Mouse (Mus musculus): ENCODE measurements around the gene Sh3d19. TPM values are rescaled to one million over a fixed set of nuclear protein-coding genes. Genes with fewer than 3 reads are reported as not detected.

Gene Sh3d19
- polyA plus RNA-seq, 1 experiment from 2014 or later = 29.0 TPM

DNA sequence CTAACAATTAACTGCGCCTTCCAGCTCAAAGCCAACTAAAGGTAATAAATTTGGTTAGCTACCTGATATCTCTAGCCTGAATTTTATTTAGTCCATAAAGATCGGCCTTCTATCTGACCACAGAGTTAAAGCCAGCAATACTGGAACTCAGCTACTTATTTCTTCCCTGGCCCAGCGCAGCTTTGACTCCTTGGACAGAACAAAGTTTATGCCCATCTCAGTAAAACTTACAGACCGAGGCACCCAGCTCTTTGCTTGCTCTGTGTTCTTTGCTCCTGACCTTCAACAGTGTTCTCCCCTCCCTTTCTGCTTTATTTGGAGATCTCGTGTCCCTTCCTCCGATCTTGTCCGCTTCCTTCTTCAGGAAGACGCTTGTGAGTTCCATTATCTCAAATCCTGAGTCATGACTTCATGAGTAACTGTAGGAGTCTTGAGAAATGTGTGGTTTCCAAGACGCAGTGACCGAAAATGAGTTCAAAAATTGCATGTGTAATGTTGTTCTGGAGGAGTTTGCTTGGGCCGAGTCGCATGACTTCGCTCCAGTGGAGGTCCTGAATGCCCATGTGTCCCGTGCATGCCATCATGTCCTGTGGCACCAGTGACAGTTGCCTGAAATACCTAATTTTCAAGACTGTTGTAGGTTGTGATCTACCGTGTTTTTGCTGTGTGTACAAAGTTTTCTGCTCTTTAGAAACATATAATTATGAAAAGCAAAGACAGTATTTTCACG, 50.2 kb downstream of the Sh3d19 start:
- no peak overlapping the region for H3K4me2 ChIP-seq (ENCODE audit: low read length)
- DNase-seq (ENCODE audit: low spot score) = no peak
- no peak overlapping the region for H3K9ac ChIP-seq (ENCODE audit: low read depth, low read length)
- ATAC-seq (replicated peaks; ENCODE audit: low FRiP score, low read depth) = no peak
- H3K27me3 ChIP-seq (ENCODE audit: insufficient read depth, low read length) = no peaks in the 10 kb centered on the region
- no peak for TF ChIP-seq CTCF (IDR thresholded peaks at IDR 0.05; ENCODE audit: low read depth)
- no peak overlapping the region for H3K27ac ChIP-seq
- no peaks in the 10 kb centered on the region for H3K9me3 ChIP-seq (replicated peaks; ENCODE audit: low read length)
- no peaks in the 10 kb centered on the region for H3K36me3 ChIP-seq (ENCODE audit: insufficient read depth, low read length)
- H3K4me1 ChIP-seq (replicated peaks; ENCODE audit: insufficient read depth, low read length) = no peaks in the 10 kb centered on the region
- WGBS = 79% methylated on average over 16 of the region's 16 CpGs
- H3K4me3 ChIP-seq (replicated peaks; ENCODE audit: low read depth, low read length) = no peak overlapping the region

DNA sequence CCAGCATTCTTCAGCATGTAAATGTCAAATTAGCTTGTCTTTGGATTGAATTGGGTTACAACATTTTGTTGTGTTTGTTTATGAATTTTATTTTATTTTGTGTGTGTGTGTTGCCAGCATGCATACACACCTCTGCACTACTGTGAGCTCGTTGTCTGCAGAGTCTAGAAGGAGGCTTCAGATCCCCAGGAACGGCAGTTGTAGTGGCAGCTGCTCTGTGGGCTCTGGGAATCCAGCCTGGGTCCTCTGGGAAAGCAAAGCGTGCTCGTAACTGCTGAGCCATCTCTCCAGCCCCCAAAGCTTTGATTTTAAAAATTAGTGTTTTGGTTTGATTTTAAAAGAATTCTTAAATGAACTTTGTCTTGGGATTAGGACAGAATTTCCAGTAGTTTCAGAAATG, 50.7 kb downstream of the Sh3d19 start:
- DNase-seq (ENCODE audit: low spot score) = no peak
- H3K27me3 ChIP-seq (ENCODE audit: insufficient read depth, low read length) = no peaks in the 10 kb centered on the region
- H3K36me3 ChIP-seq (ENCODE audit: insufficient read depth, low read length) = no peaks in the 10 kb centered on the region
- TF ChIP-seq CTCF (IDR thresholded peaks at IDR 0.05; ENCODE audit: low read depth) = no peak
- no peak overlapping the region for H3K4me3 ChIP-seq (replicated peaks; ENCODE audit: low read depth, low read length)
- no peak for ATAC-seq (replicated peaks; ENCODE audit: low FRiP score, low read depth)
- no peak overlapping the region for H3K9ac ChIP-seq (ENCODE audit: low read depth, low read length)
- H3K27ac ChIP-seq = no peak overlapping the region
- no peaks in the 10 kb centered on the region for H3K9me3 ChIP-seq (replicated peaks; ENCODE audit: low read length)
- no peaks in the 10 kb centered on the region for H3K4me1 ChIP-seq (replicated peaks; ENCODE audit: insufficient read depth, low read length)
- 90% methylated on average over 4 of the region's 4 CpGs for WGBS
- no peak overlapping the region for H3K4me2 ChIP-seq (ENCODE audit: low read length)

DNA sequence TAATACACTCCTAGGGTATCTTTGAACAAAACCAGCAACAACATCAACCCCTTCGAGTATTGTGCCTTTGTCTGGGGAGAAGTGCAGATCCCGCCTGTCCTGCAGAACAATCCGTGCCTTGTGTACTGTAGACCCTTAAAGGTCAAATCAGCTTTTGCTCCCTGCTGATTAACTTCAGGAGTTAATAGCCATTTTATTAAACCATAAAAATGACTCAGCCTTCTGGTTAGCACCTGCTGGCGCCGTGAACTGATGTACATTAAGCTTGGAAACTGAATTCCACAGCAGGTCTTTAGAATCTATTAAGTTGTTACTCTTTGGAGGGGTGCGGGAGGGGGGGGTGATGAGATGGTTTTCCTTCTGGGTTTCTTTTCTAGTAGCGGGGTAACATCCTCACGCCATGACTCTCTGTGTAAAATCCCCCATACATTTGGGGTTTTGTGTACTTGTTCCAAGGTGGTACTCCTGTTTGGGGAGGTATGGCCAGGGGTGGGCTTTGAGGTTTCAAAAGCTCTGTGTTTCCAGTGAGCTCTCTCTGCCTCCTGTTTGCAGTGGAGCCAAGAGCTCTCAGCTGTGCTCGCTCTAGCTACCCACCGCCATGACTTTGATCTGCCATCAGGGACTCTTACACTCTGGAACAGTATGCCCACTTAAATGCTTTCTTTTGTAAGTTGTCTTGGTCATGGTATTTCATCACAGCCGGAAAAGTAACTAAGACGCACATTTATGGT, 53.3 kb downstream of the Sh3d19 start:
- Histone ChIP-seq H3K4me3 (replicated peaks; ENCODE audit: low read depth, low read length) (no peak overlapping the region), H3K9me3 (replicated peaks; ENCODE audit: low read length) (no peaks in the 10 kb centered on the region), H3K4me2 (ENCODE audit: low read length) (no peak overlapping the region), H3K4me1 (replicated peaks; ENCODE audit: insufficient read depth, low read length) (no peaks in the 10 kb centered on the region), H3K27ac (no peak overlapping the region), H3K9ac (ENCODE audit: low read depth, low read length) (no peak overlapping the region), H3K27me3 (ENCODE audit: insufficient read depth, low read length) (no peaks in the 10 kb centered on the region), H3K36me3 (ENCODE audit: insufficient read depth, low read length) (peaks cover 3% of the 10 kb centered on the region; the same call in 1 of the 2 replicates)
- TF ChIP-seq CTCF (IDR thresholded peaks at IDR 0.05; ENCODE audit: low read depth) = no peak
- DNase-seq (ENCODE audit: low spot score) (no peak), ATAC-seq (replicated peaks; ENCODE audit: low FRiP score, low read depth) (no peak)
- 92% methylated on average over 12 of the region's 12 CpGs for WGBS

DNA sequence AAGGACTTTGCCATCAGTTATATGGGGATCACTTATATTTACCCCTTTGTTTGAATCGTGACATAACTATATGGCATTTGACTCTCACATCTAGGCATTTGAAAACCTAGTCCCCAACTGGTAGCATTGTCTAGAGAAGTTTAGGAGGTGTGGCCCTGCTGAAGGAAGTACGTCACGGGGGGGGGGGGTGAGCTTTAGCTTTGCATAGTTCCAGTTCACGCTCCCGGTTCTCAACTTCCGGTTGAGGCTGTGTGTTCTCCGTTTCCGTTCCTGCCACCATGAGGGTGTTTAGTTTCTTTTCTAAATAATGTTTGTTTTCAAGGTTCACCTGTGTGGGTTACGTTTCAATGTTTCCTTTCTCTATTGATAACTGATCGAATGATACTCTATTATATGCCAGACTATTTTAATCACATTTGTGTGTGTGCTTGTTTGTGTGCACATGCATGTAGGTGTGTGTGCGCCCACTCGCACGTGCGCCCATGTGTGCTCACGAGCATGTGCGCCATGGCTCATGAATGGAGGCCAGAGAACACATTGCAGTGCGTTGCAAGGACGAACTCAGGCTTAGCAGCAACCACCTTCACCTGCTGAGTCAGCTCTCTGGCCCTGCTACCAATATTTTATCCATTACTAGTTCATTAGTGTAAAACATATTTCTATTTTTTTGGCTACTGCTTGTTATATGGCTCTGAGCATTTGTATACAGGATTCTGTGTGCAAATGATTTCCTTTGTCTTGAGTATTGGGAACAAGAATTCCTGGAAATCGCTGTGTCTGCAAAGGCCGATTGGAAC, 54.6 kb downstream of the Sh3d19 start:
- no peaks in the 10 kb centered on the region for H3K27me3 ChIP-seq (ENCODE audit: insufficient read depth, low read length)
- no peak overlapping the region for H3K4me3 ChIP-seq (replicated peaks; ENCODE audit: low read depth, low read length)
- H3K4me1 ChIP-seq (replicated peaks; ENCODE audit: insufficient read depth, low read length) = no peaks in the 10 kb centered on the region
- no peak overlapping the region for H3K9ac ChIP-seq (ENCODE audit: low read depth, low read length)
- ATAC-seq (replicated peaks; ENCODE audit: low FRiP score, low read depth) (no peak), DNase-seq (ENCODE audit: low spot score) (no peak)
- no peak overlapping the region for H3K4me2 ChIP-seq (ENCODE audit: low read length)
- 91% methylated on average over 20 of the region's 20 CpGs for WGBS
- H3K36me3 ChIP-seq (ENCODE audit: insufficient read depth, low read length) = peaks cover 3% of the 10 kb centered on the region; the same call in 1 of the 2 replicates
- H3K27ac ChIP-seq = no peak overlapping the region
- no peak for TF ChIP-seq CTCF (IDR thresholded peaks at IDR 0.05; ENCODE audit: low read depth)
- H3K9me3 ChIP-seq (replicated peaks; ENCODE audit: low read length) = no peaks in the 10 kb centered on the region

DNA sequence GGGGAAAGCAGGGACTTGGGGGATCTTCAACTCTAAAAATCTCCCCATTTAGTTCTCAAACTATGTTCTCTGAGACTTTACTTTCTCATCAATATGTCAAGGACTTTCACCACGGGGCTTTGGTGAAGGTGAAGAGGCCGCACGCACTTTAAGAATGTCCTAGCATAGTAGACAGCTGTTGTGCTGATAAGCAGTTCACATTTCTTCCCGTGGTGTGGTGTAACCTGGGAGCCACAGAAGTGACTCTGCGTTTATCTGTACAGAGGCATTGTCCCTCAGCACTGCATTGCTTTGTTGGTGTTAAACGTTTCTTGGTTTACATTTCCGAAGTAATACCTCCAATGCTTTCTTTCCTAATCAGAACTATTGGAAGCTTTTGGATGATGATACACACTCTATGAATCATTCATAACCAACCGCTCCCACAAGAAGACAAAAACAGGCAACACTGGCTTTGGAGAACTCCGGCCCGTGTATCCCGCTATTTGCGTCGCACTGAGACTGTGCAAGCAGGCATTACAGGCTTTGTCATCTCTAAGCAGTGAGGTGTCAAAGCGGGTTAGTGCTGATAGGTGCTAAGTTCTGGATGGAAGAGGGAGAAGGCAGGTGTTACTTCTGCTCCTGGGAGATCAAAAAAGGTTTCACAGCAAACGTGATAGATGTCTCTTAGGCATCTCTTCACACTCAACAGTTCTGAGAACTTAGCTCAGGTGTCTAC, 57.9 kb downstream of the Sh3d19 start:
- WGBS = 84% methylated on average over 15 of the region's 15 CpGs
- ATAC-seq (replicated peaks; ENCODE audit: low FRiP score, low read depth) = no peak

More for the DNA sequence above, 57.9 kb downstream of the Sh3d19 start:
- Histone ChIP-seq H3K4me2 (ENCODE audit: low read length) (no peak overlapping the region), H3K4me1 (replicated peaks; ENCODE audit: insufficient read depth, low read length) (no peaks in the 10 kb centered on the region), H3K9ac (ENCODE audit: low read depth, low read length) (no peak overlapping the region), H3K27ac (no peak overlapping the region), H3K9me3 (replicated peaks; ENCODE audit: low read length) (no peaks in the 10 kb centered on the region), H3K4me3 (replicated peaks; ENCODE audit: low read depth, low read length) (no peak overlapping the region), H3K36me3 (ENCODE audit: insufficient read depth, low read length) (peaks cover 3% of the 10 kb centered on the region; the same call in 1 of the 2 replicates), H3K27me3 (ENCODE audit: insufficient read depth, low read length) (no peaks in the 10 kb centered on the region)
- no peak for TF ChIP-seq CTCF (IDR thresholded peaks at IDR 0.05; ENCODE audit: low read depth)
- DNase-seq (ENCODE audit: low spot score) = no peak

Data from kidney, postnatal 0 days (tissue).